Mouse (Mus musculus) ES-E14 (cell line): ENCODE results near the gene Otud3.

Experiments
- CHD2 ChIP-seq: IDR thresholded peaks from 2 replicates; pipeline ENCODE4 v1.6.1; 2014; ENCODE audit warnings: mild to moderate bottlenecking, low read depth, low read length, inconsistent platforms
- HCFC1 ChIP-seq: IDR thresholded peaks from 2 replicates; pipeline ENCODE4 v1.6.1; 2012; ENCODE audit warnings: low read length, inconsistent platforms, borderline replicate concordance; ENCODE audit not compliant: insufficient read depth
- MAFK ChIP-seq: IDR thresholded peaks from 2 replicates; pipeline ENCODE4 v1.6.1; 2014; ENCODE audit warnings: mild to moderate bottlenecking, low read depth, low read length, inconsistent platforms; ENCODE audit not compliant: insufficient read depth
- ZNF384 ChIP-seq: IDR thresholded peaks from 2 replicates; pipeline ENCODE4 v1.6.1; 2012; ENCODE audit warnings: low read depth, low read length, inconsistent platforms

GRCm38 (mm10) chr4:138875986-138876385 lies 37.8 kb downstream of the Otud3 start:
- TF ChIP-seq CHD2 (no peak), MAFK (no peak), ZNF384 (no peak), HCFC1 (no peak)
